Mouse (Mus musculus) heart, adult 2 months (tissue): ENCODE results near the gene Nub1. TPM values are rescaled to one million over a fixed set of nuclear protein-coding genes. Genes with fewer than 3 reads are reported as not detected.

ENCODE experiments used
- DNase-seq, 2 experiments: peaks; one replicate each; pipeline ENCODE4 v3.0.0; 2021
- H3K27ac ChIP-seq: fragments of 200-600 bp; 2 replicates; pipeline ENCODE4 v1.8.1; 2022
- H3K27me3 ChIP-seq: fragments of 200-500 bp; 2 replicates; pipeline ENCODE4 v1.6.1; 2012; ENCODE audit warnings: mild to moderate bottlenecking, low read length, inconsistent platforms, mixed read lengths; ENCODE audit not compliant: control insufficient read depth, insufficient read depth
- H3K36me3 ChIP-seq: fragments of 200-500 bp; 2 replicates; pipeline ENCODE4 v1.6.1; 2012; ENCODE audit warnings: low read length, inconsistent platforms; ENCODE audit not compliant: control insufficient read depth, insufficient read depth
- H3K4me1 ChIP-seq: fragments of 200-500 bp; 2 replicates; pipeline ENCODE4 v1.6.1; 2011; ENCODE audit warnings: low read length; ENCODE audit not compliant: control insufficient read depth, insufficient read depth
- H3K4me3 ChIP-seq: fragments of 200-600 bp; 2 replicates; pipeline ENCODE4 v1.8.1; 2022
- H3K79me2 ChIP-seq: fragments of 200-500 bp; replicated peaks from 2 replicates; pipeline ENCODE4 v1.6.1; 2012; ENCODE audit warnings: mild to moderate bottlenecking, inconsistent platforms, low read length, moderate library complexity, mixed read lengths; ENCODE audit not compliant: control insufficient read depth, insufficient read depth
- H3K9ac ChIP-seq: fragments of 200-500 bp; 2 replicates; pipeline ENCODE4 v1.6.1; 2012; ENCODE audit warnings: low read depth, mild to moderate bottlenecking, control low read depth, inconsistent platforms, low read length, mixed read lengths
- CTCF ChIP-seq: fragments of 200-600 bp; IDR thresholded peaks from 2 replicates; pipeline ENCODE4 v1.8.1; 2022; ENCODE audit warnings: antibody characterized with exemption, mild to moderate bottlenecking, moderate library complexity
- EP300 ChIP-seq: fragments of 200-500 bp; IDR thresholded peaks from 2 replicates; pipeline ENCODE4 v1.6.1; 2011; ENCODE audit warnings: low read depth, low read length, control low read depth; ENCODE audit not compliant: insufficient read depth
- POLR2A ChIP-seq: fragments of 200-500 bp; IDR thresholded peaks from 2 replicates; pipeline ENCODE4 v1.6.1; 2011; ENCODE audit warnings: mild to moderate bottlenecking, low read depth, low read length, control low read depth; ENCODE audit not compliant: insufficient read depth
- WGBS: fragments of 180-500 bp; shearing (Covaris S2); methylation state at CpG from one replicate; pipeline ENCODE4 v1.1.7; 2018; 5-methylcytosine and 5-hydroxymethylcytosine counted together
- intact Hi-C: fragments of 180-260 bp; cut with DNase I; formaldehyde crosslinking; loops from one replicate; pipeline ENCODE4 v1.15.1; 2025
- polyA plus RNA-seq: library from polyadenylated mRNA; depleted of rRNA; stranded (reverse); fragments of >200 nt; gene quantifications from 2 replicates; pipeline ENCODE4 v1.2.3, GENCODE M21; 2012
- total RNA-seq, 2 experiments: library from RNA; stranded (reverse); gene quantifications; 2 replicates each; pipeline ENCODE4 v1.2.3; 2021

Nub1 gene
- total and polyA plus RNA-seq, 3 experiments, result 26.3 to 39.9 (median 32.2) TPM

DNA sequence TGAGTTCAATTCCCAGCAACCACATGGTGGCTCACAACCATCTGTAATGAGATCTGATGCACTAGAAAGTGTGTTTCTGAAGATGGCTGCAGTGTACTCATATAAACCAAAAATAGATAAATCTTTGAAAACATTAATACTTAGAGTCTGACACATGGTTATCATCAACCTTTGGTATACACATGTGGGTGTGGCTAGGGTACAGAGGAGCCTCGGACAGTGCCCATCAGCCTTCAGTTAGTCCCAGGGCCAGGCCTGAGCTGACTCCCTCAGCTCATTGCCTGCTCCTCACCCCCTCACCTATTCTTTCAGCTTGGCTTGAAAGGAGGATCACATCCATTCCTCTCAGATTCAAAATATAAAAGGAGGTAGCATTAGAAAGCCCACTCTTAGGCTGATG, 53.2 kb downstream of the Nub1 start:
- H3K27ac ChIP-seq, result peak overlapping the region; percentile 71
- 78% methylated on average over 1 of the region's 1 CpGs for WGBS
- H3K4me1 ChIP-seq, result peaks cover 8% of the 10 kb centered on the region
- TF ChIP-seq CTCF (no peak), EP300 (no peak), POLR2A (no peak)
- H3K79me2 ChIP-seq, result no peaks in the 10 kb centered on the region
- H3K27me3 ChIP-seq, result no peaks in the 10 kb centered on the region
- no peak overlapping the region for H3K4me3 ChIP-seq
- DNase-seq, result no peak
- no peaks in the 10 kb centered on the region for H3K36me3 ChIP-seq
- intact Hi-C loops, result no loop called here
- H3K9ac ChIP-seq, result no peak overlapping the region

DNA sequence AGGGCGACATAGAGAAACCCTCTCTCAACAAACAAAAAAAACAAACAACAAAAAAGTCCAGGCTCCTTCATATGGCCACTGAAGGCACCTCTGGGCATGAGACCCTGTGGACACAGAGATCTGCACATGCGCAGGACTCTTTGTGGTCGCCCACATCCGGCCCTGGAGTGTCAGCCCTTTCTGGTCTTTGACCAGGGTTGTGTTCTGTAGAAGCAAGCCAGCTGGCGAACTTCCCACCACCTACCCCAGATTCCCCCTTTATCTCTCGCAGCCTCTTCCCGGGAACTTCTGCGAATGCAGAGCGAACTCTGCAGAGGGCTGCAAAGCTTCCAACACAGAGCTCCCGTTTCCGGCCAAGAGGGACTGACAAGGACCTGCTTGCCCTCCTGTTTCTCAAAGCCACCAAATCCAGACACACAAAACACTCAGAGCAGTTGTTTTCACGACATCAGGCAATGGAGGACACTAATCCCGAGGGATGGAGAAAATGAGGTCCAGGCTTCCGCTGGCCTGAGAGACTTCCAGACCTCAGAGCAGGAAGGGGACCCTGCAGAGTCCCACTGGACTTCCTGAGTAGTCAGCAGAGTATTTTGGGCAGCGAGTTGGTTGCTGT, 53.9 kb downstream of the Nub1 start:
- Histone ChIP-seq H3K4me1 (peaks cover 8% of the 10 kb centered on the region), H3K36me3 (no peaks in the 10 kb centered on the region), H3K9ac (peak overlapping the region; percentile 7), H3K79me2 (no peaks in the 10 kb centered on the region), H3K27ac (peak overlapping the region; percentile 71), H3K27me3 (no peaks in the 10 kb centered on the region), H3K4me3 (peak overlapping the region; percentile 29)
- peak; percentile 82 to 88 for DNase-seq
- TF ChIP-seq POLR2A (peak; percentile 44; the same call in 1 of the 2 replicates), CTCF (no peak)
- intact Hi-C loops, result no loop called here
- 5% methylated on average over 15 of the region's 15 CpGs for WGBS

DNA sequence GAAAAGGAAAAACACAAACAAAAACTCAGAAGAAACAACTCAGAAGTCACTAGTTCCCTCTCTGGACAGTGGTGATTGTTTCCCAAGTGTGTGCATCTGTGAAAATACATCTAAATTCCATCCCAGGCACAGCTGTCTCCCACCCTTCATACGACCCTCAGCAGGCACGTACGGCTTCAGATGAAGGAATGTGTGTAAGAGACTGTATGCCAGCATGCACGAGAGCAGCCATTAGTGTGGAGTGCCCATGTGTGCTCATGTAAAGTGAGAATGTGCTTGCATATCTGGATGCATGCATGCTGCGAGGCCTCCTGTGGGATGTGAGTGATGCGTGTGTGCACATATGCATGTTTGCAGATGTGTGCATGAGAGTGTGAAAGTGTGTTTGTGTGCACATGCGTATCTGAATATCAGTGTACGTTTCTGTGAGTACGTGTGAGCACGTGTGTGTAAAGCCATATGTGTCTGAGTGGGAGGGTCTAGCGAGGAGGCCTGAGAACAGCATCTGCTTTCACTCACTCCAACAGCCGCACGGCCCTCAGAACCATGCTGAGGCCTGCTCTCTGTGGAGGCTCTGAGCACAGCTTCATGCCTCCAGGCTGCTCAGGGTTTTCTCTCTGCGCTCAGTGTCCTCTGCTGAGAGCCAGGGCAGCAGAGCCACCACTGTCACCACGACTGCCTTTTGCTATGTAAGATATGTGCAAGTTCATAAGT, 56.0 kb downstream of the Nub1 start:
- DNase-seq, result no peak
- no peak overlapping the region for H3K27ac ChIP-seq
- no peak overlapping the region for H3K9ac ChIP-seq
- H3K4me1 ChIP-seq, result peaks cover 8% of the 10 kb centered on the region
- H3K4me3 ChIP-seq, result no peak overlapping the region
- H3K79me2 ChIP-seq, result no peaks in the 10 kb centered on the region
- intact Hi-C loops, result no loop called here
- 81% methylated on average over 15 of the region's 15 CpGs for WGBS
- H3K27me3 ChIP-seq, result no peaks in the 10 kb centered on the region
- H3K36me3 ChIP-seq, result no peaks in the 10 kb centered on the region
- TF ChIP-seq CTCF (no peak), EP300 (no peak), POLR2A (no peak)

DNA sequence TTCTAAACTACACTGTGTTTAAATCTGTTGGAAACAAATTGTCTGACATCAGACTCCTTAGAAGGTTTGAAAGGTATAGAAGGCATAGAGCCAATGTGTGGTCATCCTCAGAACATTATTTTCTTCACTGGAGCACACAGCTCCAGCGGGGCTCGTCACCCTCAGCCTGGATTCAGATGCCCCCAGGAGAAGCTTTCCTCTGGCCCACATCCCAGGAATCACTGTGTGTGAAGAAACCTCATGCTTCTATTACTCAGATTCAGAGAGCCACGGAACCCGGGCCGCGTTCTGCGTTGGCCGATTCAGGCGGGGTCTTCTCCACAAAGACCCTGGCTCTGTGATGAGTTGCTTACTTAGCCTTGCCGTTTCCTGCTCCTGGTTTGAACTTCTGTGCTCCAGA, 58.6 kb downstream of the Nub1 start:
- Histone ChIP-seq H3K27ac (no peak overlapping the region), H3K4me1 (peaks cover 6% of the 10 kb centered on the region), H3K36me3 (no peaks in the 10 kb centered on the region), H3K9ac (no peak overlapping the region), H3K27me3 (no peaks in the 10 kb centered on the region), H3K4me3 (no peak overlapping the region), H3K79me2 (no peaks in the 10 kb centered on the region)
- intact Hi-C loops, result no loop called here
- WGBS, result 74% methylated on average over 10 of the region's 10 CpGs
- no peak for TF ChIP-seq POLR2A
- no peak for TF ChIP-seq EP300
- TF ChIP-seq CTCF, result no peak
- no peak for DNase-seq

DNA sequence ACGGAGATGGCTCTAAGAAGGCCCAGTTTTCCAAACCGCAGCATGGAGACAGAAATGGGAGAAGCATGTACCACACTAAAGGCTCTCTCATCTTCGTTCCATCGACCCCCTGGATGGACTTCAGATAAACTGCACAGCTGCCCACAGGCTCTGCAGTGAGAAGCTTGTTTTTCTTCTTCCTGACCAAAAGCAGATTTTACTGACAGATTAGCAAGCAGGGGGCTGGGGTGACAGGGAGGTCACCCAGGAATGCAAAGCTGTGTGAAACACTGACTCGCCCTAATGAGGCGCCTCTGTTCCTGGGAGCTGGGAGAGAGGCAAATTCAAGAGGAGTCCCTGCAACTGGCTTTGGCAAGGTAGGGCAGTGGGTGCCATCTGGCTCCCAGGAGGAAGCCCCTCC, 62.2 kb downstream of the Nub1 start:
- Histone ChIP-seq H3K79me2 (no peaks in the 10 kb centered on the region), H3K36me3 (no peaks in the 10 kb centered on the region), H3K27me3 (no peaks in the 10 kb centered on the region), H3K4me1 (peaks cover 4% of the 10 kb centered on the region), H3K9ac (no peak overlapping the region), H3K27ac (no peak overlapping the region), H3K4me3 (no peak overlapping the region)
- no peak for DNase-seq
- no peak for TF ChIP-seq POLR2A
- no peak for TF ChIP-seq EP300
- no peak for TF ChIP-seq CTCF
- intact Hi-C loops, result no loop called here
- whole genome bisulfite sequencing, result 43% methylated on average over 6 of the region's 6 CpGs

DNA sequence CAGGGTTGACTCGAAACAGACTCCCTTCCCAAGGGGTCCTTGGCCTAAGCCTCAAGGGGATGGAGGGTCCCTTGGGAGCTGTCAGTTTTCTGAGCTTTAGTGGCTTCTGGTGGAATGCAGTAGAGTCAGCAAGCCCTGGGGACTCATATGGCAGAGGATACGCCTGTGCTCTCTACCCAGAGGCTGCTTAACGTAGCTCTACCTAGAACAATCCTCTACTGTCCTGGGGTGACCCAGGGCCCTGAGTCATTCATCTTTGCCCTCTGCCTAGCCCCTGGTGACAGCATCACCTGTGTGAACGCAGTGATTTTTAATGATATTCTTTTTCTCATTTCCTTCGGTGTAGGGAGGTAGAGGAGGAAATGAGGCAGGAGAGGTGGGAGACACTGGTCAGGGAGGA, 64.4 kb downstream of the Nub1 start:
- TF ChIP-seq CTCF (no peak), EP300 (no peak), POLR2A (no peak)
- H3K9ac ChIP-seq, result no peak overlapping the region
- H3K27ac ChIP-seq, result peak overlapping the region; percentile 97
- 53% methylated on average over 5 of the region's 5 CpGs for WGBS
- DNase-seq, result peak in 1 of 2 experiments; percentile 24
- H3K36me3 ChIP-seq, result no peaks in the 10 kb centered on the region
- no peaks in the 10 kb centered on the region for H3K79me2 ChIP-seq
- peaks cover 4% of the 10 kb centered on the region for H3K4me1 ChIP-seq
- peak overlapping the region; percentile 41; the same call in 1 of the 2 replicates for H3K4me3 ChIP-seq
- intact Hi-C loops, result loop anchor here (1.0 to 5.0 kb wide), 4 partner anchors 31 to 263 kb away; partner anchors contain the start of gene Nub1
- no peaks in the 10 kb centered on the region for H3K27me3 ChIP-seq
